Mouse (Mus musculus) kidney, adult 9 months (tissue): ENCODE results near the gene Prr11.
"Not testable (repeated sequence)": the region's sequence is repeated elsewhere in the genome, so short reads cannot be mapped to it uniquely, and the experiment has no call there.

Experiments
- DNase-seq: peaks from one replicate; pipeline ENCODE4 v3.0.0; 2022

The Prr11 gene

DNA sequence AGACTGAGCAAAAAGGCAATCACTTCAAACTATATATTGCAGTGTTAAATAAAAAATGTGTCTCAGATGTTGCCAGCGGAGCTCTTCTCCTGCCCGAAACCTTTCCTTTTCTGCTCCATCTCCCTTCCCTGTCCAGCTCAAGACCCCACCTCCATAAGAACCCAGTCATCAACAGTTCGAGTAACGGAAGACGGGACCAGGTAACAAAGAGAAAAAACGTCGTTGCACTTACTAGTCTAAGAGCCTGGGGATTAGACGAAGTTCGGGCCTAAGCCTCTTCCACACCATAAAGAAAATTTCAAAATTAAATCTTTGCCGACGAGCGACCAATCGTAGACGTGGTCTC is at the start of gene Prr11:
Prr11 (minus strand) TSS at position 300 of the 346 bp plus-strand sequence.
- no peak for DNase-seq

DNA sequence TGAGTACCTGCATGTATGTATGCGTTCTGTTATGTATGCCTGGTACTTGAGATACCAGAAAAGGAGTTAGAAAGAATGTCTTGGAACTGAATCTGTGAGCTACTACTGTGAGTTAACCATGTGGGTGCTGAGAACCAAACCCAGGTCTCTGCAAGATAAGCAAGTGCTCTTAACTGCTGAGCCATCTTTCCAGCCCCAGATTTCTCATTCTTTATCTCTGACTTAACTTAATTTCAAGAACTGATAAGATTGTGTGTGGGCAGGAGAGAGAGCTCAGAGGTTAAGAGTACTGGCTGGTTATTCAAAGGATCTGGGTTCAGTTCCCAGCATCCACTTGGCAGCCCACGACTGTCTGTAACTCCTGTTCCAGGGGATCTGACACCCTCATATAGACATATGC is 49.5 kb upstream of the Prr11 start:
- no peak for DNase-seq

DNA sequence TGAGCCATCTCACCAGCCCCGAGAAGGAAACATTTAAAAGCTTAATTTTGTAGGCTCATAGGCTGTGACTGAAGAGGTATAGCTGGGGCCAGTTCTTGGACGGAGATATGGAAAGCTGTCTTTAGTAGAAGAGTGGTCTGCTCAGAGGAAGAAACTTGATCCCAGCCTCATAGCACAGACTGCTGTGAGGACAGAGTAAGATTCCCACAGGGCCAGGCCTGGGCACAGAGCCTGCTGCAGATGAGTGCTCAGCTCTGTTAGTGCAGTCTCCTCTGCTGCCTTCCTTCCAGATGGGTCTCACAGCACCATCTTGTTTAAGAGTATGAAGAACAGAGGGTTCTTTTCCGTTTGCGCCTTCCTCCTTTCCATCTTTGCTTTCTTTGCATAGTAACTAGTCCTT is 27.7 kb upstream of the Prr11 start:
- DNase-seq = no peak

DNA sequence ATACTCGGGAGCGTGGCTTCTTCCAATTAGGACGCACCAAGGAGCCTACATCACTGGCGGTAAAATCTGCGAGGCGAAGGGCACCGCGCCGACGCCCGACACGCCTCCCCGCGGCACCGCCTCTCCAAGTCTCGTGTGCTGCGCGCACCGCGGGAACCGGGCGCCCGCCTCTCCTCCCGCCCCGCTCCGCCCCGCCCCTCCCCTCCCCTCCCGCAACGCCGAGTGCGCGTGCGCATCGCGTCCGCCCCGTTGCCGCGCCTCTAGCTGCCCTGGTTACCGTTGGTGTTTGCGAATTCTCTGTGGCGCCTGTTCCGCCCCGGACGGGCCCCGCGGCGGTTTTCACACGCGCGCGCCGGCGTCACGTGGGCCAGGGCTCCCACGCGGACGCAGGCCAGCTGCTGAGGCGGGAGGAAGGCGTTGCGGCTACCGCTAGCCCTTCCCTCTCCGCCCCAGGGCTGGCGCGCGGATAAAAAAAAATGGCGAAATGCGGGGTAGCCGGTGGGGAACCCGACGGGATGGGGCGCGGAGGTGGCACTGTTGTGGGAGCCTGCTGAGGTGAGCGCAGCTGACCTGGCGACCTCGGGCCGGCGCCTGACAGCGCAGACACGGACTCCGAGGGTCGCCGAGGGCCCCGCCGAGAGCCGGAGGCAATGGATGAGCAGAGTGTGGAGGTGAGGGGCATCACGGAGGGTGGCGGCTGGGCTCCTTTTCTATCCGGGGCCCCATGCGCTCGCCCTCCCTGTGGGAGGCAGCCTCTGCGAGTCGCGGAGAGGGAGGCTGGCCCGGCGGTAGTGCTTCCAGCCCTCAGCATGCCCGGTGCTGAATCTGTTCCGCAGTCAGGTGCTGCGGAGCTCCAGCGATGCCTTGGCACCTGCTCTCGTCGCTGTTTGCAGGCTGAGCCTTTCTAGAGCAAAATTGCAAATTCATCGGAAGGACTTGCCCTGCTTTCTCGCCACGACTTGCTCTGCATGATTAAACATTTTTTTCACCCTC is 18.6 kb upstream of the Prr11 start, which contains the start of gene Trim37:
Trim37 (plus strand) TSS at position 254 of the 993 bp plus-strand sequence.
- DNase-seq = peak; percentile 87

GRCm38 (mm10) chr11:87126281-87126823 is 17.8 kb upstream of the Prr11 start:
- DNase-seq = peak; percentile 11

DNA sequence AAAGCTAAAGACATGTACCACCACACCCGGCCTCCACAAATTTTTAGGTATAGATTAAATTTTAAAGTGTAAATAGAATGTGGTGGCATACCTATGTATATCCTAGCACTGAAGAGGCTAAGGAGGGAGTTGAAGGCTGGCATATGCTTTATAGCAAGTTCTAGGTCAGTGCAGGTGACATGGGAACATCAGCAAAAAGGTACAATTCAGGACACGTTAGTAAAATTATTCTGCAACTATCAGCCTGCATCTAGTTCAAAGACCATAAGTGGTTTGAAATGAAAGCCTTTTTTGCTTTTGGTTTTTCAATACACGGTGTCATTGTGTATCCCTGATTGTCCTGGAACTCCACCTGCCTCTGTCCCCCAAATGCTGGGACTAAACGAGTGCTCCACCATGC is 17.1 kb upstream of the Prr11 start:
- DNase-seq = no peak

- DNase-seq = no peak
Observed at GRCm38 (mm10) chr11:87121864-87122263, 13.4 kb upstream of the Prr11 start.

GRCm38 (mm10) chr11:87110172-87110909 is 1.8 kb upstream of the Prr11 start:
- DNase-seq = no peak

DNA sequence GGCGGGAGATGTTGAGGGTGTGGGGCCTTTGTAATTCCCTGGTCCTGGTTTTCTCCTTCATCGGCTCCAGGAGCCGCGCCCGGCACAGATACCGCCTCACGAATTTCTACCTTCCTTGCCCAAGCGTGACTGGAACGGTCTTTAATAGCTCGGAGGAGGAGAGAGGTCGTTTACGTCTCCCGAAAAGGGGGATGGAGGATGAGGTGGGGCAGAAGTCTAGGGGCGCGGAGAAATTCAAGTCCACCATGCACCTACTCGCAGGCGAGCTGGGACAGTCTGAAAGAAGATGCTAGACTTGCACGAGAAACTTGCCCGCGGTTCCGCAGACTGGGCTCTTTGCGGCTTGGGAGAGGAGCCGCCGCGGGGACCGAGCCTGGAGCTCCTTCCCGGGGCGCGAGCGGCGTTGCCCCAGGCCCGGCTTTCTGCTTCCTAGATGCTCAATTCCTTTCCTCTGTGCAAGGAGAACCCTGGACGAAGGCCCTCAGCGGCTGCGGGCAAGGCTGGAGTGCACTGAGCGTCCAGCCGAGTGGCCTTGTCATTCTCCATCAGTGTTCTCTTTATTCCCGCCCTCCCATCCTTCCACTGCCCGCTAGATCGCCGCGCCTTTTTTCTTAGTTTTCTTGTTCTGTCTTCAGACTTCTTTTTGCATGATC is 1.1 kb upstream of the Prr11 start:
- peak; percentile 9 for DNase-seq

- DNase-seq = peak; percentile 99
Observed at GRCm38 (mm10) chr11:87108755-87109518, 429 bp upstream of the Prr11 start, which contains the start of gene Ska2. Gene Ska2 (plus strand): TSS chr11:87109234.

DNA sequence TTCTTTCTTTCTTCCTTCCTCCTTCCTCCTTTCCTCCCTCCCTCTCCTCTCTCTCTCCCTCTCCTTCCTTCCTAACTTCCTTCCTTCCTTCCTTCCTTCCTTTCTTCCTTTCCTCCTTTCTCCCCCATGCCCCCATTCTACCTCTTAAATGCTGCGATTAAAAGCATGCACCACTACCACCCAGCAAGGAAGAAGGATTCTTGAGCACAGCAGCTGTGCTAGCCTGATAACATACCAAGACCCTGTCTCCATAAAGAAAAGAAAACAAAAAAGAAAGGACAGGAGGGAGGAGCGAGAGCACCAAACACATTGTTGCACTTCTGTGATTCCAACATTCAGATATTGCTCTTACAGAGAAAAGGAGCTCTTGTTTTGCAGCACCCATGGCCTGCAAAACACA is 21.4 kb downstream of the Prr11 start:
- no peak for DNase-seq

GRCm38 (mm10) chr11:87086290-87086984 is 22.1 kb downstream of the Prr11 start, which contains the start of gene Smg8:
Gene Smg8 (minus strand): TSS chr11:87086774.
- peak; percentile 85 for DNase-seq

- DNase-seq = no peak
Observed at GRCm38 (mm10) chr11:87085461-87085860, 23.0 kb downstream of the Prr11 start.

GRCm38 (mm10) chr11:87083712-87084111 is 24.8 kb downstream of the Prr11 start:
- DNase-seq = no peak

DNA sequence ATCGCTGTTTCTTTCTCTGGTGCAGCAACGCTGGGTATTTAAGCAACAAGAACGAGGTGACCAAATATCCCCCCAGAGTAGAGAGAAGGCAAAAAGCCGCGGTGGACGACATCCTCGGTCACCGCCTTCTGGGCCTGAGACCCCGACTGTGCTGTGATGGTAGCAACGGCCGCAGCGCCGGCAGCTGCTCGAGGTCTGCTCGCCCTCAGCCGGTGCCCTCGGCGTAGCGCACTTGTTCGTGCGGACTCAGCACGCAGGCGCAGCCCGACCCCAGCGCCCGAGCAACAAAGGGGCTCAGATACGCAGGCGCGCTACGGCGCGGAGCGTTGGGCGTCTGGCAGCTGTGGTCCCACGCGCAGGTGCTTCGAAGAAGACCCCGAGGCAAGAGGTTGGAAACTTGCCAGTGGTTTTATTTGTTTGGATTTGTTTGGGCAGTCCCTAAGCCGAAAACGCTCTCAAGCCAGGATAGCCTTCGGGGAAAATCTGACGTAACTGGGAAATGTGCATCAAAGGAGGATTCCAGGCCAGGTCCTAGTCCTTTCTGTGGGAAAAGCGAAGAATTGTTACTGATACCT is 34.6 kb downstream of the Prr11 start, which contains the start of gene Gdpd1:
Gdpd1 (minus strand) TSS at position 197 of the 575 bp plus-strand sequence.
- DNase-seq = peak; percentile 71

DNA sequence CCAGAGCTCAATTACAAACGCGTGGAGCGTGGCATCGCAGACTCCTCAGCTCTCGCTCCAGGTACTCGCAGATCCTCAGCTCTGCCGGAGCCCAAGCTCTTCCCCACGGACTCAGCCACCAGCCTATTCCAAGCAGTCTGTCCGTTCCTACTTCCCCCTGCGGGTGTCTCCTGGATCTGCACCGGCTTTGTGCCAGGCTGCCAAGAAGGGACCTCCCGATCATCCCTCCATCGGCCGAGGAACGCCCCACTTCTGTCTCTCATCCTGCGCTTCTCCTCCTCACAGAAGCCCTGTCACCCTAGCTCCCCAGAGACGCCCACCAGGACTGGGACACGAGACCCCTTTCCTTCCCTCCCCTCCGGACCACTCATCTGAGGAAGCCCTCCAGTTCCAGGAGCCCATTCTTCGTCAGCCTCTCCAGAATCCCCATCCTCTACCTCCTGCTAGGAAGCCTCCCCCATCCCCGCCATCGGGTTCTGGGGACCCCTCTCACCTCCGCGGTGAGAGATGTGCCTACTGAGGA is 35.1 kb downstream of the Prr11 start:
- peak; percentile 50 for DNase-seq

- DNase-seq = no peak
Observed at GRCm38 (mm10) chr11:87062087-87062486, 46.4 kb downstream of the Prr11 start.

DNA sequence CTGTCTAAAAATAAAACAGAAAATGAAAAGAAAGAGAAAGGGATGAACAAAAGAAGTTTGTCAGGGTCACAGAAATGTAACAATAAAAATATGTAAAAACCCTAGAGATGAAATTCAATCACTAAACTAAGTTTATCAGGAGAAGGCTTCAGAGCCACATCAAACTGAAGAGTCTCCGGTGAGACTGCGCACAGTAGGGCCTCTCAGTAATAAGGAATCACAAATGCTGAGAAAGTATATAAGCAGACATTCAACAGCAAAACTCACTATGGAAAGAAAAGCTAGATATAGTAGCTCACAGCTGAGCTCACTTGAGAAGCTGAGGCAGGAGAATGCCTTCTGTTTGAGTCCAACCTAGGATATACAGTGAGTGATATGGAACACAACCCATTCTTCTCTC is 48.1 kb downstream of the Prr11 start:
- no peak for DNase-seq

DNA sequence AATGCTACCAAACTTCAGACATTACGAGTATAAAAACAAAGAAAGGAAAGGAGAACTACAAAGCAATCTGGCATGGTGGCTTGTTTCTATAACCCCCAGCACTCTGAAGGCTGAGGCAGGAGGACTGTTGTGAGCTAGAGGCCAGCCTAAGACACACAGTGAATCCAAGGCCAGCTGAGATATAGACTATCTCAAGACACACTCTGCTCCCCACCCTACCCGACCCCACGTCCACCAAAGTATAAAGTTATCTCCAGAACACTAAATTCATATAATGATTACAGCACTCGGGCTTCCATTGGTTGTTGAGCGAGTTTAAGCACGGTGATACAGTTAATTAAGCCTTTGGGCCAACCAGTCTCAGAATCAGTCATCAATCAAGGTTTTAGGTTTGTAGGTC is 52.2 kb downstream of the Prr11 start:
- no peak for DNase-seq

DNA sequence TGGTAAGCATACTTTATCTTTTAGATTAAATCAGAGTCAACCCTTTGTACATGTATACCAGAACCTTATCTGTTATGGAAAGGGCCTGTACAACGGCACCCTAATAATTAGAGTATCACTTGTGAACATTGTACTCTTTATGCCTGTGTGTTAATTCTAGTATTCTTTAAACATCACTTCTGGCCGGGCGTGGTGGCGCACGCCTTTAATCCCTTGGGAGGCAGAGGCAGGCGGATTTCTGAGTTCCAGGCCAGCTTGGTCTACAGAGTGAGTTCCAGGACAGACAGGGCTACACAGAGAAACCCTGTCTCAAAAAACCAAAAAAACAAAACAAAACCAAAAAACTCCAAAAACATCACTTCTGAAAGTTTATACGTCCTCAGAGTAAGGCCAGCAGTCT is 59.6 kb downstream of the Prr11 start:
- not testable (repeated sequence) for DNase-seq

DNA sequence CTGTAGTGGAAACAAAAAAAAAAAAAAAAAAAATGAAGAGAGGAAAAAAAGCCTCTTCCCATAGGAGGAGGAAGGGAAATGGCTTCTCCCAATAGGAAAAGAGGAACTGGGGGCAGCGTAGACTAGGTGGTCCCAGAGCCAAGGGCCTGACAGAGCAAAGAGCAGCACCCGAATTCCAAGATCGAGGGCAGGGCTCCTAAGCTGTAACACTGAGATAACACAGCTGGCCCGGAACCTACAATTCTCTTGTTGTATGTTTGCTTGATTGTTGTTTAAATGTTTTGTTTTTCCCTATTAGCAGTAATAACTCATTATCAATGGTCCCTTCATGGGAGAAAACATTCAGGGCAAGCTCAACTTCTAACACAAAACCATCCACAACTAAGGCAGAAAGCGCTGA is 61.5 kb downstream of the Prr11 start:
- DNase-seq = no peak
